Mouse (Mus musculus) G1E (cell line): ENCODE measurements around the gene Map3k12. TPM values are rescaled to one million over a fixed set of nuclear protein-coding genes. Genes with fewer than 3 reads are reported as not detected.

ENCODE experiments used
- ATAC-seq: 2 replicates; pipeline ENCODE4 v1.8.0; 2016; ENCODE audit warnings: mild to moderate bottlenecking; ENCODE audit not compliant: insufficient number of reproducible peaks, poor library complexity, low FRiP score, severe bottlenecking; ENCODE audit errors: extremely low read depth
- DNase-seq: peaks from one replicate; pipeline ENCODE4 v3.0.0; 2012; ENCODE audit warnings: low spot score
- H3K27me3 ChIP-seq: 2 replicates; pipeline ENCODE4 v1.6.1; 2012; ENCODE audit warnings: mild to moderate bottlenecking, low read length, inconsistent platforms; ENCODE audit not compliant: insufficient read depth
- H3K36me3 ChIP-seq: replicated peaks from 2 replicates; pipeline ENCODE3; 2012; ENCODE audit warnings: mild to moderate bottlenecking, inconsistent platforms
- H3K4me1 ChIP-seq: 2 replicates; pipeline ENCODE4 v1.6.1; 2012; ENCODE audit warnings: low read depth, low read length, inconsistent platforms, mixed read lengths; ENCODE audit not compliant: insufficient read depth
- H3K4me3 ChIP-seq: 2 replicates; pipeline ENCODE4 v1.5.1; 2012; ENCODE audit warnings: low read depth, mild to moderate bottlenecking, inconsistent platforms, low read length, moderate library complexity, mixed read lengths
- H3K9me3 ChIP-seq: replicated peaks from 2 replicates; pipeline ENCODE4 v1.6.1; 2012; ENCODE audit warnings: inconsistent platforms
- CTCF ChIP-seq: IDR thresholded peaks from 2 replicates; pipeline ENCODE4 v1.5.1; 2012; ENCODE audit warnings: low read depth, low read length, inconsistent platforms, mixed read lengths
- GATA1 ChIP-seq: IDR thresholded peaks from 2 replicates; pipeline ENCODE4 v1.6.1; 2012; ENCODE audit warnings: borderline replicate concordance, low read length, inconsistent platforms, mixed read lengths
- GATA2 ChIP-seq: IDR thresholded peaks from 2 replicates; pipeline ENCODE4 v1.6.1; 2012; ENCODE audit warnings: low read depth, low read length, inconsistent platforms, borderline replicate concordance
- POLR2AphosphoS5 ChIP-seq: IDR thresholded peaks from 2 replicates; pipeline ENCODE4 v1.6.1; 2012; ENCODE audit warnings: low read depth, low read length, inconsistent platforms; ENCODE audit not compliant: insufficient replicate concordance
- TAL1 ChIP-seq: conservative IDR thresholded peaks from 2 replicates; pipeline ENCODE4 v1.6.1; 2012; ENCODE audit warnings: low read depth, low read length, inconsistent platforms, mixed read lengths
- polyA plus RNA-seq: library from polyadenylated mRNA; stranded (reverse); fragments of >175 nt; gene quantifications from 2 replicates; pipeline ENCODE4 v1.2.3, GENCODE M21; 2012
- total RNA-seq, 2 experiments: library from RNA; stranded (forward) in 1 of 2; stranded (reverse) in 1 of 2; fragments of 200-1000 nt in 1 of 2; fragments of >200 nt in 1 of 2; fragmentation: Nextera tagmentation in 1 of 2; gene quantifications; 2 replicates each; pipeline ENCODE4 v1.2.3; 2014 to 2017

The Map3k12 gene
- total and polyA plus RNA-seq, 3 experiments: 0.60 to 1.9 (median 0.75) TPM

GRCm38 (mm10) chr15:102501084-102501814, 15.6 kb downstream of the Map3k12 start:
- TF ChIP-seq TAL1 (no peak), GATA2 (no peak), POLR2AphosphoS5 (no peak), GATA1 (no peak), CTCF (no peak)

GRCm38 (mm10) chr15:102500479-102500878, 16.4 kb downstream of the Map3k12 start:
- Histone ChIP-seq H3K27me3 (no peaks in the 10 kb centered on the region), H3K4me1 (peaks cover 29% of the 10 kb centered on the region), H3K4me3 (no peak overlapping the region), H3K9me3 (no peaks in the 10 kb centered on the region), H3K36me3 (peaks cover 95% of the 10 kb centered on the region)
- no peak for ATAC-seq
- DNase-seq: no peak
- TF ChIP-seq CTCF (no peak), GATA2 (no peak), POLR2AphosphoS5 (no peak), TAL1 (no peak), GATA1 (no peak)

More at GRCm38 (mm10) chr15:102501084-102501814, 15.6 kb downstream of the Map3k12 start:
- Histone ChIP-seq H3K4me1 (peaks cover 35% of the 10 kb centered on the region), H3K27me3 (no peaks in the 10 kb centered on the region), H3K36me3 (peaks cover 93% of the 10 kb centered on the region), H3K4me3 (no peak overlapping the region), H3K9me3 (no peaks in the 10 kb centered on the region)
- DNase-seq (no peak), ATAC-seq (no peak)

GRCm38 (mm10) chr15:102499851-102500250, 17.0 kb downstream of the Map3k12 start:
- Histone ChIP-seq H3K36me3 (peaks cover 95% of the 10 kb centered on the region), H3K4me1 (peaks cover 23% of the 10 kb centered on the region), H3K9me3 (no peaks in the 10 kb centered on the region), H3K4me3 (no peak overlapping the region), H3K27me3 (no peaks in the 10 kb centered on the region)
- TF ChIP-seq POLR2AphosphoS5 (no peak), TAL1 (no peak), CTCF (no peak), GATA1 (no peak), GATA2 (no peak)
- no peak for ATAC-seq
- no peak for DNase-seq

DNA sequence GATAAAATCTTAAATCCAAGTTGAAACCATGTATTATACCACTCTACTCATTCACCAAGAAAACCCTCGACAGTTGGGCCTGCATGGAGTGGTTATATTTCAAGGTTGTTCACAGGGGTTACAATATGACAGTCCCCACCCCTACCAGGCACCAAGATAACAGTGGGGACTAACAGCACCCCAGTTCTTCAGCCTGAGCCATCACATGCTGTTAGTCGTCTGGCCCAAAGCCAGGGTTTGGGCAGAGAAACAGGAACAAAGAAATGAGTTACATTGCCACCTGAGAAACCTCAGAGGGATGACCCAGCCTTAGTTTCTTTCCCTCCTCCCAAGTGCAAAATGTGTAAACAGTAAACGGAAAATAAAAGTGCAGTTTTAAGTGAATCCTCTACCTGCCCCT, 17.5 kb downstream of the Map3k12 start:
- peaks cover 23% of the 10 kb centered on the region for H3K4me1 ChIP-seq
- DNase-seq: no peak
- no peak for ATAC-seq
- H3K36me3 ChIP-seq: peaks cover 97% of the 10 kb centered on the region
- no peak overlapping the region for H3K4me3 ChIP-seq
- no peaks in the 10 kb centered on the region for H3K9me3 ChIP-seq
- no peak for TF ChIP-seq CTCF
- no peak for TF ChIP-seq GATA1
- no peak for TF ChIP-seq TAL1
- TF ChIP-seq GATA2: no peak
- no peak for TF ChIP-seq POLR2AphosphoS5
- H3K27me3 ChIP-seq: no peaks in the 10 kb centered on the region

DNA sequence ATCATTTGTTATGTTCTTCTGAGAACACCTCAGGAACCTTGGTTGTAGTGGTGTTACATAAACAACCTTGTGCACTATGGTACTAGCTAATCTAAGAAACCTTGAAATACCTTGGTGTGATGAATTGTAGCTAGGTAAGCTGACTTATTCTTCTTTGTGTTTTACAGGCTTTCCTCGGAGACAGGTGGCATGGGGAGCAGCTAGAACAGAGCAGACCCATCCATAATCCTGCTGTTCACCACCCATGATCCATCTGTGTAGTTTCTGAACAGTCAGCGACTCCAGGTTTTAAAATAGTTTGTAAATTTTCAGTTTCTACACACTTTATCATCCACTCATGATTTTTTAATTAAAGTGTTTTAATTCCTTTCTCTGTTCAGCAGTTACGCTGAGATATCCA, 18.5 kb downstream of the Map3k12 start:
- ATAC-seq: no peak
- H3K27me3 ChIP-seq: no peaks in the 10 kb centered on the region
- no peak overlapping the region for H3K4me3 ChIP-seq
- peaks cover 97% of the 10 kb centered on the region for H3K36me3 ChIP-seq
- no peak for DNase-seq
- peaks cover 26% of the 10 kb centered on the region for H3K4me1 ChIP-seq
- TF ChIP-seq GATA1 (no peak), TAL1 (no peak), GATA2 (no peak), CTCF (no peak), POLR2AphosphoS5 (no peak)
- no peaks in the 10 kb centered on the region for H3K9me3 ChIP-seq

- Histone ChIP-seq H3K36me3 (peaks cover 92% of the 10 kb centered on the region), H3K27me3 (no peaks in the 10 kb centered on the region), H3K9me3 (no peaks in the 10 kb centered on the region), H3K4me1 (peaks cover 23% of the 10 kb centered on the region), H3K4me3 (no peak overlapping the region)
- DNase-seq (no peak), ATAC-seq (no peak)
- no peak for TF ChIP-seq GATA2
- TF ChIP-seq TAL1: no peak
- no peak for TF ChIP-seq GATA1
These were observed 29.2 kb downstream of the Map3k12 start for GRCm38 (mm10) chr15:102487664-102488063.

GRCm38 (mm10) chr15:102485853-102486252, 31.0 kb downstream of the Map3k12 start:
- DNase-seq: no peak
- H3K4me1 ChIP-seq: peaks cover 23% of the 10 kb centered on the region
- H3K4me3 ChIP-seq: no peak overlapping the region
- H3K36me3 ChIP-seq: peaks cover 92% of the 10 kb centered on the region
- no peaks in the 10 kb centered on the region for H3K9me3 ChIP-seq
- no peak for ATAC-seq
- no peaks in the 10 kb centered on the region for H3K27me3 ChIP-seq
- TF ChIP-seq GATA2: no peak
- no peak for TF ChIP-seq TAL1
- TF ChIP-seq GATA1: no peak
- no peak for TF ChIP-seq CTCF
- no peak for TF ChIP-seq POLR2AphosphoS5
